Mouse (Mus musculus) testis, postnatal 10 days (tissue): ENCODE results near the gene Tspan15.

Experiments
- DNase-seq: peaks from one replicate; pipeline ENCODE4 v3.0.0; 2021; ENCODE audit warnings: low spot score

Tspan15 gene

DNA sequence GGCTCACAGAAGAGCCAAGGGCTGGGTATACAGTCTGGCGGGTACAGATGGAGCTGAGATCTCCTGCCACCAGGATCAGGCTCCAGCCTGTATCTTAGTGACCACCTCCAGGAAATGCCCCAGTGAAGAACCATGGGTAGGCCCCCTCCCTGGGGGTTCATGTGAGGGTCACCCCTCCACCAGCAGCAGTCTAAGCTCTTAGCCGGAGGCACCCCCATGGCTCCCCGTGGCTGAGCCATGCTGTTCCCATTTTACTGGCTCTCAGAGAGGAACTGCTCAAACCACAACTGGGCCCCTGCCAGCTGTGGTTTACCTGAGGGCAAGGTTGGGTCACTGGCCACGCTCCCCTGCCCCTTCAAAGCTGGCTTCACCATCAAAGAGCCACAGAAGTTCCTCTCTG, 41.1 kb downstream of the Tspan15 start:
- DNase-seq, result peak; percentile 47

DNA sequence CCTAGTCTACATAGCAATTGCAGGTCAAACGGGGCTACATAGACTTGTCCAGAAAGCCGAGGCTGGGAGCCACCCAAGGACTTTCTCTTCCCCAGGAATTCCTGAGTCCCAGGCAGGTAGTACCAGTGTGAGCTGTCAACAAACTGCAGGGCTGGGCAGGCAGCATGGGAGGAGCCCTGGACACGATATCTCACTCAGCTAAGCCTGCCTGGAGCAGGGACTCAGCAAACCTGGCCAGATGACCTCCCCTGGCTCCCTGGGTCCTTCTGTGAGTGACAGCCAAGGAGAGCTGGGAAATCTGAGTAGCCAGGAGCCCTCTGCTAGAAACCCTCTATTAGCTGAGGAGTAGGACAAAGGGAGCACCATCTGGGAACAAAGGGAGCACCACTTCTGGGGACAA, 41.7 kb downstream of the Tspan15 start:
- DNase-seq, result no peak

DNA sequence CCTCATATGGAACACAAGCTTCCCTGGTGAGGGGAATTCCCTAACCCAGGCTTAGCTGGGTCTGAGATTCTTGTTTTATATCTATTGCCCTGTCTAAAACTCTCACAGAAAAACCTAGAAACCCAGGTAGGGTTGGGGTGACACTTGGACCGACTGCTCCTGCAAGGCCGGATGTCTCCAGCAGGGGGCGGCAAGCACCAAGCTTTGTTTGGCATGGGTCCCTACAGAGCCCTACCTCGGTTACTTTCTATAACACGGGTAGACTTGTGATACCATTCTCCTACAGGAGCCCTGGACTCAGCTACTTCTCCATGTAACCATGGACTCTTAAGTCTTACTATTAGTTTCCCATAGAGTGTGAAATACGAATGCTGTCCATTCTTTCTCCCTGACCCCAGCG, 44.2 kb downstream of the Tspan15 start:
- peak; percentile 94 for DNase-seq

DNA sequence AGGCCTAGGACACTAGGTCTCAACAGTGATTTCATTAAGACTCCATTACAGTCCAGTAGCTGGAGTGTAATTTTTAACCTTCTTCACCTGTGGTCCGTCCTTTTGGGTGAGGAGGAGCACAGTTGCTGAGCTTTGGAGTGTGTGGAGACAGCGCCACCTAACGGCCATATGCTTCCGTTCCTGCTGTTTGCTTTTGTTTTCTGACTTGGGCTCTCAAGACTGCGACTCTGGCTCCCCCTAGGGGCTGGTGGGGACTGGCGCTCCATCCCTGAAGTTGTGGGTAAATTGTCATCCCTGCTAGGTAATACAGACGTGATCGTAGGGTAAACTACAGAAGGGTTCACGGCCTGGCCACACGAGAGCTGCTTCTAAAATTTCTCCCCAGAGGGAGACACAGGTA, 48.0 kb downstream of the Tspan15 start:
- peak; percentile 99 for DNase-seq

DNA sequence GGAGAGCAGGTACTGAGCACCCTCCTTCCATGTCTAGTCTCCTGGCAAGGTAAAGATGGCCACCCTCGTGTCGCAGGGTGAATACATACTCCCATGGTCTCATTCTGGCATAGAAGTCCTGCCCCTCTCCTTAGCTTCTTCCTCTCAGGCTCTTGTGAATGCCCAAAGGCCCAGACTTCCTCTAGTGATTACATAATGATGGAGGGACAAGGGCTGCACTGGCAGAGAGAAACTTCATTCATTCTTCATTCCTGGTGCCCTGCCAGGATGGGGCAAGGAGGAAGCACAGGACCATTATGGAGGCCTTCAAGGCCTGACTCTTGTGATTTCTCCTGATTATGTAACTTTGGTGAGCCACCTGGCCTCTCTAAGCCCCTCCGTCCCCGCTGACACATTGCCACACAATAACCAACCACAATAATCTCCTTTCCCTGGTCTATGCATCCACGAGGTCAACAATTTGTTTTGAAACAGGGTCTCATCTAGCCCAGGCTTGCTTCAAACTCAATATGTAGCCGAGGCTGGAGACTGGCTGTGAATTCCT, 48.5 kb downstream of the Tspan15 start:
- no peak for DNase-seq

DNA sequence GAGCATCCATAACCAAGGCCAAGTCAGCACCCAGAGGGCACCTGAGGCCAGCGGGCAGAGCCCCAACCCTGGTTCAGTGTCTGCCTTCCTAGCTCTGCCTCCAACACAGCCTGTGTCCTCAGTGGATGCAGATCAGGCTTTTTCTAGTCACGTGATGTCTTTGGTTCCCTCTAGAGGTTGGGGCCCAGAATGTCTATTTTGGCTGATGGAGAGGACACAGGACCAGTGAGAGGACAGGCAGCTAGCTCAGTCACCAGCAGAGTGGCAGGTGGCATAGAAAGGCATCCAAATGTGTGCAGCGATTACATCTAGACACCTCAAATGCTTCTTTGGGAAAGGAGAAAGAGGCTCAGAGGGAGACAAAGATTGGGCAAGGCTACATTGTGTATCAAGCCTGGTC, 49.4 kb downstream of the Tspan15 start:
- DNase-seq, result no peak

DNA sequence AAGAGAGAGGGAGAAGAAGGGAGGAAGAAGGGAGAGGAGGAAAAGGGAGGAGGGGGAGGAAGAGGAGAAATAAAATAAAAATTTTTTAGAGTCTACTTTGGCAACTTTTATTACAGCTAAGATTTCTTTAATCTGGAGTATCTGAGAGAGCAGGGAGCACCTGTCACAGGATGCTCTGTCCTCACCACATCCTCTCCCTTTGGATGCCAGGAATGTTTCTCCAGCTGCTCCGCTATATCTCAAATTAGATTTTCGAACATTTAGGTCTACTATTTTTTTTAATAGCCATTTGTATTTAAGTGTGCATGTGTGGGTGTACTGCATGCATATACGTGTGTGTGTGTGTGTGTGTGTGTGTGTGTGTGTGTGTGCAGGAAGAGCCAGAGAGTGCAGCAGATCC, 51.1 kb downstream of the Tspan15 start:
- DNase-seq, result no peak

DNA sequence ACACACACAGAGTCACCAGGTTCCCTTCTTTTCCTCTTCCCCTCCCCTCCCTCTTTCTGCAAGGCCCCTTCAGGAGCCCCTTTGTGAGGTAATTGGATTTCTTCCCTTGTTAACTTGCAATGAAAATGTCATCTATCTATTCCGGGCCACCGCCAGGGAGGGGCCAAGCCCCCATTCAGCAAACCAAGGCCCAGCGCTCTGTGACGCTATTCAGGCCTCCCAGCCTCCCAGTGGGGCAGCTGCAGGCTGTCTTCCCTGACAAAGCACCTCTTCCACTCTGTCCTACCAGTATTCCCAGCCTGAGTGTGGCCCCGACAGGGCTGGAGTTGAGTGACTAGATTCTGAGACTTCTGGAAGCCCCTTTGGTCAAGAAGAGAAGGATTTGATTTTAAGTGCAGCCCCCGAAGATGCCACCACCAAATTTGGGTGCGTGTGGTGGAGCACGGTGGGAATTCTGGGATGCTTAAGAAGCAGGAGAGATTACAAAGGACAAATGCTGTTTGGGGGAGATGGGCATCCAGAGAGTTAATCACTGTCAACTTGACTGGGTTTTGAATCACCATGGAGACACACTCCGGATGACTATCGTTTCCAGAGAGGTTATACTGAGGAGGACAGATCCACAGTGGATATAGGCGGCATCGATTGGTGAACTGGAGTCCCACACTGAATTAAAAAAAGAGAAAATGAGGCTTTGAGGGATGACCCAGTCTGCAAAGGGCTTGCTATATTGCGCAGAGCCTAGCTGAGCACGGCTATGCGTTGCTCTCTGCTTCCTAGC, 56.3 kb downstream of the Tspan15 start:
- DNase-seq, result no peak

DNA sequence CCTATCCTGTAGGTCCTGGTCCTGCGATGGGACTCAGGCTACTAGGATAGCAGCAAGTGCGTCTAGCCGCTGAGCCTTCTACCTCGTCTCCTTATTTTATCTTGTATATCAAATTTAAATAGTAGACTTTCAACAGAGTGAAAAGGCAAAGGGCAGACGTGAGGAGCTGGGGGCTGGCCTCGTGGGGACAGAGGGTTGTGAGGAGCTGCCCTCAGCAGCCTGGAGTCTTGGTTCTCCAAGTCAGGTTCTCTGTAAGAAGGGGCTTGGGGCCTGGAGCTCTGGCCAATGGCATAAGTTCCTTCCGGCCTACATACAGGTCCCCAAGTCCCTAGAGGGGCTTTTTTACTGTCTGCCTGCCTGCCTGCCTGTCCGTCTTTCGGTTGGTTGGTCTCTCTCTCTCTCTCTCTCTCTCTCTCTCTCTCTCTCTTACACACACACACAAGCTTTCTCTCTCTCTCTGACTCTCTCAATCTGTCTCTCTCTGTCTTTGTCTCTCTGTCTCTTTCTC, 57.1 kb downstream of the Tspan15 start:
- DNase-seq, result no peak

DNA sequence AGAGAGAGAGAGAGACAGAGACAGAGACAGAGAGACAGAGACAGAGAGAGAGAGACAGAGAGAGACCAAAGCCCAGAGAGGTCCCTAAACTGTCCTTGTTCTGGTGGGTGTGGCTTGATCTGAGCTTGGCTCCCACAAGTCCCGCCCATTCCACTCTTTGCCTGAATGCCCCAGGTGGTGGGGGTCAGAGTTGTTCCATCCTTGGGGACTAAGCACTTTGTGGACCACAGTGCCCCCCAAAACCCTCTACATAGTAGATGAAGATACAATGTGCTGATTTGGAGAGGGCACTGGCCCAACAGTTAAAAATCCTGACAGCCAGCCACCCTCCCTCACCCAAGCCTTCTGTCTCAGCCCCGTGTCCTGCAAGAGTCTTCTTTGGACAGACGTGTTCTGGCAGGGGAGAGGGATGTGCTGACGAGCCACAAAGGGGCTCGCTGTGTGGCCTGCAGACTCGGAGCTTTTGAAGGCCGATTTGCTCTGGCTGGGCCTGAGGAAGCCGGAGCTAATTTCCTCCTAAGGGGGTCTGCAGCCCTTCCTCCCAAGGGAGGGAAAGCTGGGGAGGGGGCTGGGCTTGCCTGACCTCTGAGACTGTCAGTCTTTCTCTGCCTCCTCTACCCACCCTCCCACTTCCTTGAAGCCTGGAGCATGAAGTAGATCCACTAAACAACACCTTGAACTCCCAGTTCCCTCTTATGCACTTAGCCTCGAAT, 58.1 kb downstream of the Tspan15 start:
- DNase-seq, result no peak

DNA sequence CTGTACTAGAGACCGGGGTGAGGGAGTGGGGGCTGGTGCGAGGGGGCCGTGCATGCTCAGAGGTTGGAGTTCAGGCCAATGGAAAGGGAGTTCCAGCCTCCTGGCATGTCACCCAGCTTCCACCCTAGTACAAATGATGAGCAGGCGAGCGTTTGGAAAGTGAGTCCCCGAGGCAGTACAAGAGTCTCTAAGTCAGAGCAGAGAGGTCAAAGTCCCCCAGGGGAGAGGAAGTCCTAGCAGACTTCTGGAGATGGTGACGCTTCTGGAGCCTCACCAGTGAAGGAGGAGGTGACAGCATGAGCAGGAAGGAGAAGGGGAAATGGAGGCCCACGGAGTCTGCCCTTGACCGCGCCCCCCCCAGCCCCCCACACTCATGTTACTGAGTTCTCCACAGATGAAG, 68.6 kb downstream of the Tspan15 start:
- no peak for DNase-seq

DNA sequence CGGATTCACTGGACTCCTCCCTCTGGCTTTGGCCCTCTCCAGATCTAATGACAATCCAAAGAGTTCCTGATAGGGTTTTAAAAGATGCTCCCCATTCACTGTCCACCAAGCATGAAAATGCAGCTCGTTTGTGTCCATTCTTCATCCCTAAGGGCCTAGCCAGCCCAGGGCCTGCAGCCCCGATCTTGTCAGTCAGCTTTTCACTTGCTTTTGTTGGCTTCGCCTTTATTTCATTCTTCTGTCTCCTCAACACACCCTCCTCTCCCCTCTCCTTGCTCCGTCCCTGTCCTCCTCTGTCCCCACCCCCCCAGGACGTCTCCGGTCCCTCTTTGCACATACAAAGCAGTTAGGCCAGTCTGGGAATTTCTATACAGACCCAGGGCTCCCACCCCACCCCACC, 81.1 kb downstream of the Tspan15 start:
- DNase-seq, result no peak

DNA sequence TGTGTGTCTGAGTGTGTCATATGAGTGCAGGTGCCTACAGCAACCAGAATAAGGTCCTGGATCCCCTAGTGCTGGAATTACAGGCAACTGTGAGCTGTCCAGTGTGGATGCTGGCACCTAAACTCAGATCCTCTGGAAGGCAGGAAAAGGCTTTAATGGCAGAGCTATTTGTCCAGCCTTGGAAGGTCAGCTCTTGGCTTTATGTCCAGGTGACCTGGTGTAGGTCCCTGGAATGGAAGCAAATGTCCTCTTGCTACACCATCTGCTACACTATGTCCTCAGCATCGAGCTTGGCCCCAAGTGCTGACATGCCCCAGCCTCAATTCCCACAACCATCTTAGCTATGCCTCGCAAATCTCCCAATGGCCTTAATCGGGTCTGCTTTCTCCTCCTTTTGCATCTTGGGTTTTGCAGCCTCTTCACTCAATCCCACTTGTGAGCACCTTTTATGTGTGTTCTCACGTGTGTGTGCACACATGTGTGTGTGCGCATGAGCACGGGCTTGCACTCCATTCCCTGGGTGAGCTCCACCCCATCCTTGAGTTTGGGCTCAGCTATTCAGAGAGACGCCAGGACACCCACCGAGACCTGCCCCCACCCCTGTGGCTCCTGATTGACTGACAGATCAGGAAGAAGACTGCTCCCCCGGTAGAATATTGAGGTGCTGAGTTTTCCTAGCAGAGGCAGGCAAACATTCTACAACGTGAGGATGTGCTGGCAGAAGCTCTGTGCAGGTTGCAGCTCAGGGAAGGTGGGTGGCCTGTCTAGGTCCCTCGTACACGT, 83.4 kb downstream of the Tspan15 start:
- DNase-seq, result no peak

DNA sequence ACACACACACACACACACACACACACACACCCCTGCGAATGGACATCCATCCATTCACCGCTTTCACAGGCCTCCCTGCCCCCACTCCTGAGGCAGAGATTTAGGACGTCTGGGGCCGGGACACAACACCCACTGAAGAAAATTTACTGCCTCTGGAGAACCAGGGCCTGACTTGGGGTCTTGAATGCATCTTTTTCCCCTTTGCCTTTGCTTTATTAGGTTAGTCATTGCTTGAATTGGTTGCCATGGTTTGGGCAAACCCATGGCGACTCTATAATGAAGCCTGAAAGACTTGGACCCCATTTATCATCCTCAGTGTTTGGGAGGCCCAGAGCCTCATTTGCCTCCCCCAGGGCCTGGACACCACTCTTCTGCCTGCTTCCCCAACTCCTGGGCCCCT, 85.1 kb downstream of the Tspan15 start:
- DNase-seq, result no peak

DNA sequence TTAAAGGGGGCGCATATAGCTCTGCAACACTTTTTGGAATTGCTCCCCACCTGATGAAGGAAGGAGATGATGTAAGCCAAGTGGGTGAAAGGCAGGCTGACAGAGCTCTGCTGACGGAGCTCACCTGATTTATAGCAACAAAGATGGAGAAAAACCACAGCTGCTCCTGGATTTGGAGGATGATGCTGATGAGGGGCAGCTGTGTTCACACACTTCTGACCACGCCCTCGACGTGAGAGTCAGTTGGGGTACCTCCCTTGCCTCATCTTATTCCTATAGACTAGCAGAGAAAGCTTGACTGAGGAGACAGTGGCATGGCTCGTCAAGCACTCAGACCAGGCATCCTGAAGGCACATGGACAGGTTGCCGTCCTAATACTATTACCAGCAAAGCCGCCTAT, 87.2 kb downstream of the Tspan15 start, which contains the start of gene Fam241b:
Gene Fam241b, minus strand, starts transcription at position 101 of the 400 bp plus-strand sequence.
- DNase-seq, result no peak

DNA sequence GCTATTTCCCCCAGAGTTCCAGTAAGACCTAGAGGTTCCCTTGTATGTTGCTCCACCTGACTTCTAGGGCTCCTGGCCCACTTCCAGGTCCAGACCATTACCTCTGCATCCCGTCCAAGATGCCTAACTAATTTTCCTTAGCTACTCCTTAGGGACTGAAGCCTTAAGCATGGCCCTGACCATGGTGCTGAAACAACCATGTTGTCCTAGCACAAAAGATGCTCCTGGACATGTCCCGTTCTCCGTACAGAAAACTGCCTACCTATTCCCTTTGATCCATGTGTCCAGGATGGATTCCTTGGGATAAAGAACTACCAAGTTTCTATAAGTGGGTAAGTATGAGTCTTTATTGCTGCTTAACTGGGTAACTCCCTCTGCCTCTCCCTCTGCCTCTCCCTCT, 93.0 kb downstream of the Tspan15 start:
- peak; percentile 70 for DNase-seq

DNA sequence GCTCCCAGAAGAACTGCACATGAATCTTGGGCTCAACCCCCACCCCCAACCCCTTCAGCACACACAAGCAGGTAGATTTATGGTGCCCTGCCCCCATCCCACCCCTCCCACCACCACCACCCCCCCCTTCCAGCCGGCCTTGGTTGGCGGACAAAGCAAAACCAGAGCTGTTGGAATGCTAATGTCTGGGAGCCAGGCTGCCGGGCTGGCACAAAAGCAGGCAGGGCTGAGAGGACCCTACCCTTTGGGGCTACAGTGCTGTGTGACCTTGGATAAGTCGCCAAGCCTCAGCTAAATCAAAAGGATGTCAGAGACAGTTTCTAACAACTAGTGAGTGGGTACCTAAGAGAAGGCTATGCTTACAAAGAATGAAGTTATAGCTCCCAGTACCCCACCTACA, 93.9 kb downstream of the Tspan15 start:
- no peak for DNase-seq

DNA sequence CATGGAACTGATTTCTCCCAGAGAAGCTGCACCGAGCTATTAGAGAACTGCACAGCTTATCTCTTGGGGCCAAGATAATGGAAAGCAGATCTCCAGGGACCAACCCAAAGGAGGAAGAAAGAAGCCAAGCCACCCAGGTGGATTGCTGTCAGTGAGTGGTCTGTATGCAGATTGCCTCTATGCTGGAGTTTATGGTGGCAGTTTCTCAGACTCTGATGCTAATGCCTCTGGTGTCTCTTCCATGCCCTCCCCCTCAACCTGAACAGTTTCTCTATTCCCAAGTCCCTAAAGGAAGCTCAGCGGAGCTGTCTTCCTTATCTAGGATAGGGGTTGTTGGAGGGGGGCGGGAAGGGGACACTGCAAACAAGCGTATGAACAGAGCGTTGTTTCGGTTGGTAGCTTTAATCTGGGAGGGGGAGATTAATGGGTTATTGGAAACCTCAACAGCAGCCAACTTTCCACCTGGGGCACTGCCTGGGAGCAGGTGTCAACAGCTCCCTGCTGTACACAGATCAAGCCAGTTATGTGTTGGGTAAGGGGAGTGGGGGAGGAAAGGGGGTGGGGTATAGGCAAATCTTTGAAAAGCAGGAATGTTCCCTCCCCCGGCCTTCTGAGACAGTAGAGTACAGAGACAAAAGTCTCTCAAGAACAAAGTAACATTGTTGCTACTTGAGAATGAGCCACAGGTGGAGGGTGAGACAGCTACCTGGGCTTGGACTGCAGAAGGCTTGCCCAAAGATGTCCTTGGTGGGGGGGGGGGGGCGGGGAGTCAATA, 95.2 kb downstream of the Tspan15 start:
- no peak for DNase-seq
